Mouse (Mus musculus) midbrain, embryonic 14.5 days (tissue): Measurements from ENCODE around the gene Ston1. TPM values are rescaled to one million over a fixed set of nuclear protein-coding genes. Genes with fewer than 3 reads are reported as not detected.

ENCODE experiments used
- ATAC-seq: fragments of 200-750 bp; cut with Nextera tagmentation; 2 replicates; pipeline ENCODE4 v1.8.0; 2017; ENCODE audit warnings: moderate number of reproducible peaks, moderate library complexity; ENCODE audit not compliant: low FRiP score, low TSS enrichment
- DNase-seq: peaks from one replicate; pipeline ENCODE4 v3.0.0-alpha.2; 2015
- H3K27ac ChIP-seq: fragments of 300-500 bp; sonication (generic); replicated peaks from 2 replicates; pipeline ENCODE4 v1.5.1; 2014; ENCODE audit warnings: mild to moderate bottlenecking, low read depth, low read length, moderate library complexity
- H3K27me3 ChIP-seq: fragments of 300-500 bp; sonication (generic); 2 replicates; pipeline ENCODE4 v1.6.1; 2014; ENCODE audit warnings: low read length, control low read depth, mixed read lengths; ENCODE audit not compliant: control insufficient read depth, insufficient read depth
- H3K36me3 ChIP-seq: fragments of 300-500 bp; sonication (generic); 2 replicates; pipeline ENCODE4 v1.6.1; 2014; ENCODE audit warnings: low read length, control low read depth; ENCODE audit not compliant: control insufficient read depth, insufficient read depth
- H3K4me1 ChIP-seq: fragments of 300-500 bp; sonication (generic); 2 replicates; pipeline ENCODE4 v1.6.1; 2014; ENCODE audit warnings: mild to moderate bottlenecking, antibody characterized with exemption, low read length, control low read depth; ENCODE audit not compliant: control insufficient read depth, insufficient read depth
- H3K4me2 ChIP-seq: fragments of 300-500 bp; sonication (generic); 2 replicates; pipeline ENCODE4 v1.6.1; 2014; ENCODE audit warnings: mild to moderate bottlenecking, low read length, moderate library complexity
- H3K4me3 ChIP-seq: fragments of 300-500 bp; sonication (generic); replicated peaks from 2 replicates; pipeline ENCODE4 v1.5.1; 2014; ENCODE audit warnings: low read depth, low read length
- H3K9ac ChIP-seq: fragments of 300-500 bp; sonication (generic); replicated peaks from 2 replicates; pipeline ENCODE4 v1.6.1; 2014; ENCODE audit warnings: mild to moderate bottlenecking, low read length, moderate library complexity
- H3K9me3 ChIP-seq: fragments of 300-500 bp; sonication (generic); 2 replicates; pipeline ENCODE4 v1.6.1; 2016; ENCODE audit warnings: low read length, control low read depth, mixed read lengths; ENCODE audit not compliant: control insufficient read depth
- WGBS: fragments of 180-500 bp; shearing (Covaris S2); extraction: QIAGEN DNeasy Blood & Tissue Kit; methylation state at CpG from one replicate; pipeline ENCODE4 v1.1.7; 2014; 5-methylcytosine and 5-hydroxymethylcytosine counted together
- polyA plus RNA-seq: library from polyadenylated mRNA; unstranded; fragments of >200 nt; fragmentation: Nextera tagmentation; extraction: Ambion mirVana; gene quantifications from 2 replicates; pipeline ENCODE4 v1.2.1, GENCODE M21; 2014

Ston1 gene
- polyA plus RNA-seq, 1 experiment from 2014 or later = 1.3 TPM

- Histone ChIP-seq H3K36me3 (peaks cover 47% of the 10 kb centered on the region), H3K4me2 (no peak overlapping the region), H3K4me1 (no peaks in the 10 kb centered on the region), H3K4me3 (no peak overlapping the region), H3K27me3 (no peaks in the 10 kb centered on the region), H3K9ac (no peak overlapping the region), H3K27ac (no peak overlapping the region), H3K9me3 (no peaks in the 10 kb centered on the region)
- 72% methylated on average over 4 of the region's 4 CpGs for WGBS
- ATAC-seq (no peak), DNase-seq (no peak)
These were observed 40.8 kb upstream of the Ston1 start for GRCm38 (mm10) chr17:88556688-88557087.

GRCm38 (mm10) chr17:88558168-88558842 is 39.2 kb upstream of the Ston1 start:
- Histone ChIP-seq H3K36me3 (peaks cover 57% of the 10 kb centered on the region), H3K27ac (0 out of 2 replicates have a peak overlapping the region, but pooled peaks have one; percentile 2), H3K4me3 (no peak overlapping the region), H3K9ac (no peak overlapping the region), H3K4me1 (no peaks in the 10 kb centered on the region), H3K27me3 (no peaks in the 10 kb centered on the region), H3K9me3 (no peaks in the 10 kb centered on the region), H3K4me2 (no peak overlapping the region)
- 0 out of 2 replicates have a peak, but pooled peaks have one; percentile 59 for ATAC-seq
- peak; percentile 89 for DNase-seq
- WGBS = 30% methylated on average over 13 of the region's 13 CpGs

GRCm38 (mm10) chr17:88563611-88564010 is 33.9 kb upstream of the Ston1 start:
- no peak for DNase-seq
- 92% methylated on average over 3 of the region's 3 CpGs for WGBS

GRCm38 (mm10) chr17:88569807-88570540 is 27.5 kb upstream of the Ston1 start:
- DNase-seq = peak; percentile 13

More at GRCm38 (mm10) chr17:88563611-88564010, 33.9 kb upstream of the Ston1 start:
- Histone ChIP-seq H3K9ac (no peak overlapping the region), H3K27me3 (no peaks in the 10 kb centered on the region), H3K36me3 (peaks cover 44% of the 10 kb centered on the region), H3K4me1 (no peaks in the 10 kb centered on the region), H3K4me2 (no peak overlapping the region), H3K4me3 (no peak overlapping the region), H3K9me3 (no peaks in the 10 kb centered on the region), H3K27ac (no peak overlapping the region)
- ATAC-seq = no peak

GRCm38 (mm10) chr17:88570784-88571183 is 26.7 kb upstream of the Ston1 start:
- Histone ChIP-seq H3K9me3 (no peaks in the 10 kb centered on the region), H3K36me3 (peaks cover 78% of the 10 kb centered on the region), H3K4me2 (no peak overlapping the region), H3K4me1 (no peaks in the 10 kb centered on the region), H3K27ac (0 out of 2 replicates have a peak overlapping the region, but pooled peaks have one; percentile 32), H3K27me3 (no peaks in the 10 kb centered on the region), H3K4me3 (no peak overlapping the region), H3K9ac (no peak overlapping the region)
- 87% methylated on average over 11 of the region's 11 CpGs for WGBS
- DNase-seq (no peak), ATAC-seq (no peak)

More at GRCm38 (mm10) chr17:88569807-88570540, 27.5 kb upstream of the Ston1 start:
- H3K9ac ChIP-seq = no peak overlapping the region
- no peak for ATAC-seq
- H3K27me3 ChIP-seq = no peaks in the 10 kb centered on the region
- 0 out of 2 replicates have a peak overlapping the region, but pooled peaks have one; percentile 32 for H3K27ac ChIP-seq
- no peak overlapping the region for H3K4me2 ChIP-seq
- H3K4me1 ChIP-seq = no peaks in the 10 kb centered on the region
- H3K9me3 ChIP-seq = no peaks in the 10 kb centered on the region
- H3K36me3 ChIP-seq = peaks cover 70% of the 10 kb centered on the region
- H3K4me3 ChIP-seq = no peak overlapping the region
- 58% methylated on average over 10 of the region's 10 CpGs for WGBS

GRCm38 (mm10) chr17:88574811-88575210 is 22.7 kb upstream of the Ston1 start:
- H3K4me1 ChIP-seq = no peaks in the 10 kb centered on the region
- H3K9ac ChIP-seq = no peak overlapping the region
- H3K27me3 ChIP-seq = no peaks in the 10 kb centered on the region
- no peak overlapping the region for H3K27ac ChIP-seq
- no peak overlapping the region for H3K4me3 ChIP-seq
- H3K4me2 ChIP-seq = no peak overlapping the region
- DNase-seq (no peak), ATAC-seq (no peak)
- H3K9me3 ChIP-seq = no peaks in the 10 kb centered on the region
- H3K36me3 ChIP-seq = peaks cover 79% of the 10 kb centered on the region
- WGBS = 81% methylated on average over 5 of the region's 5 CpGs

GRCm38 (mm10) chr17:88578522-88579242 is 18.8 kb upstream of the Ston1 start:
- Histone ChIP-seq H3K27ac (peak overlapping the region; percentile 55), H3K9me3 (no peaks in the 10 kb centered on the region), H3K4me2 (0 out of 2 replicates have a peak overlapping the region, but pooled peaks have one; percentile 1), H3K36me3 (peaks cover 83% of the 10 kb centered on the region), H3K4me3 (no peak overlapping the region), H3K4me1 (no peaks in the 10 kb centered on the region), H3K9ac (no peak overlapping the region), H3K27me3 (no peaks in the 10 kb centered on the region)
- DNase-seq (peak; percentile 73), ATAC-seq (peak; percentile 69)
- WGBS = 73% methylated on average over 20 of the region's 20 CpGs

GRCm38 (mm10) chr17:88580556-88580955 is 16.9 kb upstream of the Ston1 start:
- Histone ChIP-seq H3K27me3 (no peaks in the 10 kb centered on the region), H3K4me1 (no peaks in the 10 kb centered on the region), H3K9me3 (no peaks in the 10 kb centered on the region), H3K27ac (no peak overlapping the region), H3K4me2 (no peak overlapping the region), H3K36me3 (peaks cover 93% of the 10 kb centered on the region), H3K9ac (no peak overlapping the region), H3K4me3 (no peak overlapping the region)
- no peak for DNase-seq
- WGBS = 92% methylated on average over 6 of the region's 6 CpGs
- no peak for ATAC-seq
